Mouse (Mus musculus) monocyte, adult 59 days (primary cell): Measurements from ENCODE around the gene Olfr585. TPM values are rescaled to one million over a fixed set of nuclear protein-coding genes. Genes with fewer than 3 reads are reported as not detected.

Experiments used
- total RNA-seq, 2 experiments: library from RNA; stranded (reverse); gene quantifications; one replicate each; pipeline ENCODE4 v1.2.4; 2023

The Olfr585 gene
- not detected for total RNA-seq

GRCm38 (mm10) chr7:103097420-103097819 is at the start of gene Olfr585:
Olfr585 (plus strand) TSS chr7:103097720.

GRCm38 (mm10) chr7:103051000-103051399 is 46.5 kb upstream of the Olfr585 start, which contains the start of gene Olfr583:
Olfr583 (plus strand) TSS chr7:103051300.

GRCm38 (mm10) chr7:103081585-103081984 is 15.9 kb upstream of the Olfr585 start, which contains the start of gene Olfr584:
Olfr584 (plus strand) TSS chr7:103081885.

GRCm38 (mm10) chr7:103125538-103125937 is 28.0 kb downstream of the Olfr585 start, which contains the start of gene Olfr586:
Olfr586 (minus strand) TSS chr7:103125638.

GRCm38 (mm10) chr7:103140579-103140978 is 43.1 kb downstream of the Olfr585 start, which contains the start of gene Olfr588-ps1:
Olfr588-ps1 (plus strand) TSS chr7:103140879.

Other genes starting within 250 kb of the Olfr585 start
- not detected for gene Olfr566, start 239.0 kb upstream of the Olfr585 start, total RNA-seq
- not detected for gene Olfr568, start 220.6 kb upstream of the Olfr585 start, total RNA-seq
- gene Olfr569, start 206.8 kb upstream of the Olfr585 start, total RNA-seq = not detected
- gene Olfr570, start 203.1 kb upstream of the Olfr585 start, total RNA-seq = not detected
- gene Olfr571, start 180.2 kb upstream of the Olfr585 start, total RNA-seq = not detected
- gene Olfr572, start 173.3 kb upstream of the Olfr585 start, total RNA-seq = not detected
- not detected for gene Olfr573-ps1, start 155.1 kb upstream of the Olfr585 start, total RNA-seq
- not detected for gene Olfr574, start 149.3 kb upstream of the Olfr585 start, total RNA-seq
- not detected for gene Olfr575, start 138.9 kb upstream of the Olfr585 start, total RNA-seq
- gene Olfr576, start 135.1 kb upstream of the Olfr585 start, total RNA-seq = not detected
- not detected for gene Olfr577, start 121.8 kb upstream of the Olfr585 start, total RNA-seq
- gene Olfr578, start 108.4 kb upstream of the Olfr585 start, total RNA-seq = not detected
- not detected for gene Olfr582, start 59.7 kb upstream of the Olfr585 start, total RNA-seq
- not detected for gene Olfr583, start 46.4 kb upstream of the Olfr585 start, total RNA-seq
- gene Olfr584, start 15.8 kb upstream of the Olfr585 start, total RNA-seq = not detected
- gene Olfr586, start 27.9 kb downstream of the Olfr585 start, total RNA-seq = not detected
- gene Olfr588-ps1, start 43.2 kb downstream of the Olfr585 start, total RNA-seq = not detected
- not detected for gene Olfr589, start 58.6 kb downstream of the Olfr585 start, total RNA-seq
- not detected for gene Olfr591, start 80.6 kb downstream of the Olfr585 start, total RNA-seq
- not detected for gene Olfr592, start 87.1 kb downstream of the Olfr585 start, total RNA-seq
- not detected for gene Olfr593, start 114.1 kb downstream of the Olfr585 start, total RNA-seq
- gene Olfr594, start 119.3 kb downstream of the Olfr585 start, total RNA-seq = not detected
- not detected for gene Usp17ld, start 154.8 kb downstream of the Olfr585 start, total RNA-seq
- gene Olfr596, start 207.9 kb downstream of the Olfr585 start, total RNA-seq = not detected
- gene Olfr597, start 218.6 kb downstream of the Olfr585 start, total RNA-seq = not detected
- not detected for gene Olfr598, start 225.8 kb downstream of the Olfr585 start, total RNA-seq
- not detected for gene Olfr599, start 238.2 kb downstream of the Olfr585 start, total RNA-seq